In the genomic region with DNA sequence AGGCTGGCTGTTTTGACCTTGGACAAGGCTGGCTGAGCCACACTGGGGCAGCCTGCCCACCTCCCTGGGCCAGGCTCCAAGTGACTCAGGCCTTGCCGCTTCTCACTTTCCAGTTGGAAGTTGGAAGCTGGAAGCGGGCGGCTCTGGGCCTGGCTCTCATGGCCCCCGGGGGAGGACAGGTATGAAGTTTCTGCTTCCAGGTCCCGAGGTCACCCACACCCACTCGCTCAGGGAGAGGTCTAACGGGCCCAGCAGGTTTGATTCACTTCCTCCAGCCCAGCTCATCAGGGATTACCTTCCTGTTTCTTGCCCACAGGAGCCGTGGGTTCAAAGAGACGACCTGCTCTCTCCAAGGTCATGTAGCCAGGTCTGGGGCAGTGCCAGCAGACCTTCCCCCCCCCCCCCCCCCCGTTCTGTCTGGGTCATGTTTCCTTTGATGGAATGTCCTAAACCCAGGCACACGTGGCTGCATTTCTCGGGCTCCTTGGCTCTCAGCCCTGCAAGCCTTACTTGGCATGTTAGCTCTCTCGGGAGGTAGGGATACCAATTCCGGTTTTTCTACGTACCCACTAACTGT, we compare ENCODE assay signal across 8 mouse cellular contexts. TPM values are rescaled to one million over a fixed set of nuclear protein-coding genes. Genes with fewer than 3 reads are reported as not detected.
DNase-seq lines count a peak whose midpoint lies in the region; ATAC-seq and TF ChIP-seq lines count a peak whose summit lies in the region.

No protein-coding gene starts in this region.

- intact Hi-C loops in heart, postnatal 36 days (cut with DNase I), result loop anchor here (2.0 to 5.0 kb wide), 2 partner anchors 16 to 32 kb away; no protein-coding TSS in a partner anchor

- no peaks in the 10 kb centered on the region for H3K27me3 ChIP-seq in limb, embryonic 14.5 days (ENCODE audit: control insufficient read depth, insufficient read depth, low read length)
- H3K27me3 ChIP-seq in stomach, embryonic 15.5 days (replicated peaks), result no peaks in the 10 kb centered on the region

- peak overlapping the region; percentile 93 for H3K27ac ChIP-seq in embryonic fibroblast, embryonic 13.5 days (ENCODE audit: insufficient read depth, low read length)
- H3K27ac ChIP-seq in limb, embryonic 14.5 days (replicated peaks; ENCODE audit: low read depth, low read length), result peak overlapping the region; percentile 63
- H3K27ac ChIP-seq in stomach, embryonic 15.5 days, result peak overlapping the region; percentile 86

- no peaks in the 10 kb centered on the region for H3K9me3 ChIP-seq in limb, embryonic 14.5 days (ENCODE audit: control insufficient read depth, low read length)
- no peaks in the 10 kb centered on the region for H3K9me3 ChIP-seq in stomach, embryonic 15.5 days

- H3K4me2 ChIP-seq in limb, embryonic 14.5 days (replicated peaks; ENCODE audit: low read depth, low read length, severe bottlenecking), result no peak overlapping the region
- H3K4me2 ChIP-seq in stomach, embryonic 15.5 days, result no peak overlapping the region

- H3K4me3 ChIP-seq in embryonic fibroblast, embryonic 13.5 days (ENCODE audit: insufficient read depth, low read length), result no peak overlapping the region
- H3K4me3 ChIP-seq in limb, embryonic 14.5 days (replicated peaks; ENCODE audit: low read length), result no peak overlapping the region
- H3K4me3 ChIP-seq in stomach, embryonic 15.5 days (replicated peaks), result no peak overlapping the region

- TF ChIP-seq POLR2A in embryonic fibroblast, embryonic 13.5 days (IDR thresholded peaks at IDR 0.05; ENCODE audit: low read depth, low read length), result no peak; the same call in 1 of the 2 replicates
- TF ChIP-seq POLR2A in limb, embryonic 14.5 days (IDR thresholded peaks at IDR 0.05; ENCODE audit: borderline replicate concordance, extremely low read depth, insufficient read depth, insufficient read length), result no peak

- H3K36me3 ChIP-seq in limb, embryonic 14.5 days (ENCODE audit: control insufficient read depth, insufficient read depth, low read length), result peaks cover 5% of the 10 kb centered on the region; the same call in 1 of the 2 replicates
- no peaks in the 10 kb centered on the region for H3K36me3 ChIP-seq in stomach, embryonic 15.5 days

- no peak for TF ChIP-seq CTCF in embryonic fibroblast, embryonic 13.5 days (IDR thresholded peaks at IDR 0.05; ENCODE audit: borderline replicate concordance, insufficient read depth, low read length)

- no peak for ATAC-seq in cerebellum, adult (ENCODE audit: insufficient number of reproducible peaks, low FRiP score, low TSS enrichment)
- peak; percentile 9; the same call in 1 of the 2 replicates for ATAC-seq in limb, embryonic 14.5 days (ENCODE audit: low FRiP score, low read depth)
- peak; percentile 13; the same call in 1 of the 2 replicates for ATAC-seq in stomach, embryonic 15.5 days (ENCODE audit: insufficient read depth, low FRiP score, low read depth)

- 13% methylated on average over 13 of the region's 15 CpGs for WGBS in limb, embryonic 14.5 days
- 34% methylated on average over 15 of the region's 15 CpGs for WGBS in stomach, embryonic 15.5 days

- H3K9ac ChIP-seq in limb, embryonic 14.5 days (ENCODE audit: low read depth, low read length, severe bottlenecking), result no peak overlapping the region
- no peak overlapping the region for H3K9ac ChIP-seq in stomach, embryonic 15.5 days

- DNase-seq in cerebellum, adult 11 months, result peak; percentile 61
- DNase-seq in adrenal gland, adult 8-10 months, result peak; percentile 91
- DNase-seq in heart, postnatal 36 days, result peak; percentile 80 to 83
- peak; percentile 31 for DNase-seq in limb, embryonic 14.5 days (ENCODE audit: low spot score)
- DNase-seq in retina, embryonic 14.5 days (ENCODE audit: low spot score), result no peak

- peaks cover 20% of the 10 kb centered on the region for H3K4me1 ChIP-seq in embryonic fibroblast, embryonic 13.5 days (ENCODE audit: control insufficient read depth, insufficient read depth, low read length)
- H3K4me1 ChIP-seq in limb, embryonic 14.5 days (ENCODE audit: control insufficient read depth, insufficient read depth, low read length), result peaks cover 43% of the 10 kb centered on the region
- H3K4me1 ChIP-seq in stomach, embryonic 15.5 days, result peaks cover 45% of the 10 kb centered on the region

RNA-seq across cellular contexts. Expression of a gene that starts 39.3 kb away (rescaled TPM):
- 100 to 1,000 TPM; 140 to 223 (median 182) TPM for total RNA-seq in adrenal gland, adult 8-10 months (2022)
- polyA plus RNA-seq in embryonic fibroblast, embryonic 13.5 days (2011; ENCODE audit: insufficient read length, low read depth, missing spikeins), result 71.7 and 98.7 TPM in 2 replicates
- total RNA-seq in heart, postnatal 36 days (2021), result 100 to 1,000 TPM; 273 to 312 TPM
- polyA plus RNA-seq in limb, embryonic 14.5 days (2012; rRNA removed), result 46.9 and 63.5 TPM in 2 replicates
- 60.2 and 64.7 TPM in 2 replicates for polyA plus RNA-seq in limb, embryonic 14.5 days (2014; fragmentation: Nextera tagmentation; extraction: Ambion mirVana)
- 52.8 and 59.5 TPM in 2 replicates for polyA plus RNA-seq in stomach, embryonic 15.5 days (2015; fragmentation: Nextera tagmentation; extraction: Ambion mirVana)
